Mouse (Mus musculus) urinary bladder, postnatal 4 days (tissue): ENCODE measurements around the gene Med22.
A peak's percentile ranks its signal among the peaks of the same experiment; 100 is the strongest.
"Not testable (repeated sequence)": the region's sequence is repeated elsewhere in the genome, so short reads cannot be mapped to it uniquely, and the experiment has no call there.

Experiments
- DNase-seq, 2 experiments: peaks; one replicate each; pipeline ENCODE4 v3.0.0; 2021 to 2022; ENCODE audit warnings: low spot score in 2 of 2

Med22 gene

GRCm38 (mm10) chr2:26916738-26917137, 6.3 kb upstream of the Med22 start:
- no peak for DNase-seq

- peak; percentile 74 to 81 for DNase-seq
These were observed 5.7 kb upstream of the Med22 start, which contains the start of the genes Surf2 and Surf1 for GRCm38 (mm10) chr2:26915927-26916728. TSS of gene Surf2 (plus strand) at chr2:26916367. TSS of gene Surf1 (minus strand) at chr2:26916530.

GRCm38 (mm10) chr2:26914148-26914941, 3.9 kb upstream of the Med22 start:
- DNase-seq = no peak

GRCm38 (mm10) chr2:26913416-26914147, 3.1 kb upstream of the Med22 start:
- no peak for DNase-seq

DNA sequence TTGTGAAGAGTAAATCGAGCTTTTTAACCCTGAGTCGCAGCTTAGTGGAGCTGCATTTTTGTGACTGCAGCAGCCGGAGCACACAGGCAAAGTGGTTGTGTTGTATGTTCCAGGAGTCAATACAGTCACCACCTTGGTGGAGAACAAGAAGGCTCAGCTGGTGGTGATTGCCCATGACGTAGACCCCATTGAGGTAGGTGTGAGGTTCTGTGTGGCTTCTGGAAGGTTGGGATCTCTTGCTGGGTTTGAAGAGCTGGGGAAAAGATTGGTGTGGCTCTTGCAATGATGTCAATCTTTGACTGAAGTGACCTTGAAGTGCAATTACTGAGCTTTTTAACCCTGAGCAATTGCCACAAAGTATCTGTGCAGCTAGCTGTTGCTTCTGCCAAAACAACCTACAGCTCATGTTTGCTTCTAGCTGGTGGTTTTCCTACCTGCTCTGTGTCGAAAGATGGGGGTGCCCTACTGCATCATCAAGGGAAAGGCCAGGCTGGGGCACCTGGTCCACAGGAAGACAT, 1.8 kb upstream of the Med22 start:
- DNase-seq = no peak

GRCm38 (mm10) chr2:26910994-26911765, 703 bp upstream of the Med22 start:
- DNase-seq = no peak

DNA sequence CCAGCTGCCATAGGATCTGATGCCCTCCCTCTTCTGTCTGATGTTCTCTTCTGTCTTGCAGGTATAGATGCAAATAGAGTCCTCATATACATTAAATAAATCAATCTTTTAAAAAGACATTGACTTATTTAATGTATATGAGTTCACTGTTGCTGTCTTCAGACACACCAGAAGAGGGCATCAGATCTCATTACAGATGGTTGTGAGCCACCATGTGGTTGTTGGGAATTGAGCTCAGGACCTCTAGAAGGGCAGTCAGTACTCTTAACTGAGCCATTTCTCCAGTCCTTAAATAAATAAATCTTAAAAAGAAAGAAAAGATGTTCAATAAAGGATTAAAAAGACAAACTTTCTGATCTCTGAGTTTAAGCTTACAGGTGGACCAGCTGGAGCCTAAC, 1.1 kb downstream of the Med22 start:
- DNase-seq = no peak

DNA sequence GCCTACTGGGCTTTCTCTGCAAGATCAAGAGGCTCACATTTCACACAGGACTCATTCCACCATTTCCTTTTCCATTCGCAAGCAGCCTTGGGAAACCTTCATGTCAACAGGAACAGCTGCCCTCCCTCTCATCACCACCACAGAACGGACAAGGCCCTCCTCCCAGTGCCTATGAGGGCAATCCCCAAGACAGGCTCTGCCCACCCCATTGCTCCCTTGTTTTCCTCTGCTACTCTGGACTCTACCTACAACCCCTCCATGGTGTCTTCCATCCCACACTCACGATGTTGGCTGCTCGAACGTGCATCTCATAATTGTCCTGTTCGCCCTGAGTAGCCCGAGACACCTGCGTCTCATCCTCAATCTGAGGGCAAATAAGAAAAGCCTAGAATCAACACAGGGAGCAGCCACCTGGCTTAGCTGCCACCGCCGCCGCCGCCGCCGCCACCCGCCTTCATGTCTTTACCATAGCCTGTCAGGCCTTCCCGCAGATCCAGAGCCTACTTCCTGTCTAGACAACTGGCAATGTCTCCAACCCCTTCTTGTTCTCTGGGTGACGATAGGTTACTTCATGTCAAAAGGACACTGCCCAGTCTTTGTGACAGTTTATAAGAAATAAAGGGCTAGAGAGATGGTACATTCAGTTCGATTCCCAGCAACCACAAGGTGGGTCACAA, 1.6 kb downstream of the Med22 start:
- DNase-seq = no peak

GRCm38 (mm10) chr2:26907109-26907508, 3.4 kb downstream of the Med22 start:
- peak in 1 of 2 experiments; percentile 38 for DNase-seq

DNA sequence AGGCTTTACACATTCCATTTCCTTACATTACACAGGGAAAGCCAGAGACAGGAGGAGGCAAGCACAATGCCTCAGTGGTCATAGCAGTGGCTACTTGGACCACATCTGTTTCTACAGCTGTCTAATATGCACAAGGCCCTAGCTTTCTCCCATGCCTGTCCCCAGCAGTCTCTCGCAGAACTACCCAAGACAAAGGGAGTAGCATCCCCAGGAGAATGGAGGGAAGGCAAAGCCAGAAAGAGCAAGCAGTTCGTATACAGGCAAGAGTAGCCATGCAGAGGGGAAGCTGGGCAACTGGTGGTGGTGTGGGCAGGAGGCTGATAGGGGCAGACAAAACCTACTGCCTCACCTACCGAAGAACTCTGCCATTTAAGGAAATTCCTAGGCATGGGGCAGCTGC, 4.0 kb downstream of the Med22 start:
- no peak for DNase-seq

- no peak for DNase-seq
These were observed 4.5 kb downstream of the Med22 start for GRCm38 (mm10) chr2:26905936-26906335.

DNA sequence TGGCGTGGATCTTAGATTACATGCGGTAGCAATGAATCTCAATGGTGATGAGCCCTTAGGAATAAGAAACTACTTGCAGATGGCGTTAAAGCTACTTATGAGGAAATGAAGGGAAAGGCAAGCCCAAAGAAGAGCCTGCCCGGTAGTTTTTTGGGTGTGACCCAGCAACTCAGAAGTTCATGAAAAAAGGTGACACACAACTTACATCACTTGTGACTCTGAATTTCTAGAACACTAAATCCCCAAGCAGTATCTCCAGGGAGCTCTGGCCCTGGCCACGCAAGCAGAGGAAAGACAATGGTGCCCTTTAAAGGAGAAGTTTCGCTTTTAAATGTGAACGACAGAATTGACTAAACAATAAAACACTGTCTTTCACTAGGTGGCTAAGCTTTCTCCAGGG, 7.2 kb downstream of the Med22 start:
- DNase-seq = no peak

- peak; percentile 92 to 93 for DNase-seq
These were observed 7.8 kb downstream of the Med22 start, which contains the start of gene Surf6 for GRCm38 (mm10) chr2:26902467-26903220. TSS of gene Surf6 (minus strand) at chr2:26902879.

DNA sequence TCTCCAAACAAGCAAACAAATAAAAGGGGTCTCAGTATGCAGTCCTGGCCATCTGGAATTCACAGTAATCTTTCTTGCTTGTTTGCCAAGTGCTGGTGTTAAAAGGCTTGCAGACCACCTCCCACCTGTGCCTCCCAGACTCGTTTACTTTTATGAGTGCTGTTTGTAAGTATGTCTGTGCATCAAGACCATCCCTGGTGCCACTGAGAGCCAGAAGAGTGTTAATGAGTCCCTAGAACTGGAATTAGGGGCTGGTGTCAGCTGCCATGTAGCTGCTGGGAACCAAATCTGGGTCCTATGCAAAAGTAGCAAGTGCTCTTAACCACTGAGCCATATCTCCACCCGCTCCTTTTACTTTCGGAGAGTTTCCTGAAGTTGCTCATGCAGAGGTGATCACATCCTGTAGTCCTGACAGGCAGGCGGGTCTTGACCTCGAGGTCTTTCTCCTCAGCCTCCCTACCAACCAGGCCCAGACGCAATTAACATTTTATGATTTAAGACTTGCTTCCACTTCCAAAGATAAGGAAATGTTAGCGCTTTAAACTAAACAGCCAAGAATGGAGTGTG, 8.6 kb downstream of the Med22 start:
- DNase-seq = no peak

DNA sequence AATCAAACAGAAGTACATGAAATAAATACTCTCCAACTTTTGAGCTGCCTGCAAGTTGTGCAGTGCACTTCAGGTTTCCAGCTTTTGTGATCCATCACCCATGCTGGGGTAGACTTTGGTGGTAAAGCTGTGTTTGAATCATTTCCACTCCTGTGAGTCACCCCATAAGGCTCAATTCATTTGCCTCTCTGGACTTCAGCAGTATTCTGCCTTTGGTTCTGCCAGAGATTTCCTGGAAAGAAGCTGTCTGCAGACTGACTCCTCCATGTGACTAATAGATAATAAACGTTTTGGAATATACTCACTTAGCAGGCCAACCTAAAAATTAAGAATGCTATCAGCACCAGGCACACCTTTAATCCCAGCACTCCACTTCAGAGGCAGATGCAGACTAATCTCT, 9.7 kb downstream of the Med22 start:
- DNase-seq = no peak

DNA sequence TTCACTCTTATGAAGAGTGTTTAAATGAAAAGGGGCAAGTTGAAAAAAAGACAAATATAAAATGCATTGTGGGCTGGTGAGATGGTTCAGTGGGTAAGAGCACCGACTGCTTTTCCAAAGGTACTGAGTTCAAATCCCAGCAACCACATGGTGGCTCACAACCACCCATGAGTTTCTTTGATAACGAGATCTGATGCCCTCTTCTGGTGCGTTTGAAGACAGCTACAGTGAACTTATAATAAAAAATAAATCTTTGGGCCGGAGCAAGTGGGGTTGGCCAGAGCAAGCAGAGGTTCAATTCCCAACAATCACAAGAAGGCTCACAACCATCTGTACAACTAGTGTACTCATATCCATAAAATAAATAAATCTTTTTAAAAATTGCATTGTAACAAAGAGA, 14.6 kb downstream of the Med22 start:
- no peak for DNase-seq

- not testable (repeated sequence) for DNase-seq
These were observed 24.3 kb downstream of the Med22 start for GRCm38 (mm10) chr2:26886170-26886569.

GRCm38 (mm10) chr2:26885541-26885940, 24.9 kb downstream of the Med22 start:
- not testable (repeated sequence) for DNase-seq

GRCm38 (mm10) chr2:26878571-26878970, 31.9 kb downstream of the Med22 start:
- no peak for DNase-seq
